Mouse (Mus musculus): ENCODE measurements around the gene Mip.

GRCm38 (mm10) chr10:128231146-128231545 lies 5.5 kb downstream of the Mip start:
- no peak for TF ChIP-seq GATA1 (IDR thresholded peaks at IDR 0.05; ENCODE audit: low read length)
- TF ChIP-seq TAL1 (IDR thresholded peaks at IDR 0.05; ENCODE audit: low read length) = no peak
